Mouse (Mus musculus): ENCODE measurements around the gene Atg4d.

- TF ChIP-seq POLR2A (IDR thresholded peaks at IDR 0.05; ENCODE audit: borderline replicate concordance, low read depth, low read length) (no peak), CTCF (IDR thresholded peaks at IDR 0.05; ENCODE audit: low read depth, low read length) (no peak)
Observed at GRCm38 (mm10) chr9:21309150-21309741, 44.2 kb downstream of the Atg4d start.
